Mouse (Mus musculus) liver, postnatal 0 days (tissue): ENCODE measurements at regions not wholly inside any gene's neighbourhood (a gene's known extent, or its start where the extent isn't known, plus 50 kb on each side); places are given as distances from the start of the nearest gene placed in this dataset.

ENCODE experiments used
- CTCF ChIP-seq: sonication (generic); IDR thresholded peaks from 2 replicates; pipeline ENCODE4 v1.5.1; 2016; ENCODE audit warnings: antibody characterized with exemption, low read depth
- EP300 ChIP-seq: IDR thresholded peaks from 2 replicates; pipeline ENCODE4 v1.6.1; 2016; ENCODE audit warnings: antibody characterized with exemption, low read depth, mild to moderate bottlenecking

GRCm38 (mm10) chr15:3213721-3214120, 54.6 kb upstream of the Selenop start:
- peak; percentile 77 for TF ChIP-seq CTCF
- no peak for TF ChIP-seq EP300
